8 mouse cellular contexts compared by ENCODE assay signal in the genomic region with DNA sequence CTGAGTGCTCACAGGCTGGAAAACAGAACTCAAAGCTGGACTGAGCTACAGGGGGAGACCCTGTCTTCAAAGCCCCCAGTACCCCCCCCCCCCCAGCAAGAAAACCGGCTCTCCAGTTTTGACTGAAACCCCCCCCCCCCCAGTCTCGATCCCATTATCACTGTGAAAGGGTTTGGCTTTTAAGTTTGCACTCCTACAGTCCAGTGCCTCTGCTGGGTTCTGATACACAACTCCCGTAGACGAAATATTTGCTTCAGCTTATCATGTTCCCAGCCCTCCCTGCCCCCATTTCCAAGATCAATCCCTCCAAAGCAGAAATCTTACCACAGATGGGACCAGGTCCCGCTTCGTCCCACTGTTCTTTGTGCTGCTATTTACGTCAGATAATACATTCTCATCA. TPM values are rescaled to one million over a fixed set of nuclear protein-coding genes. Genes with fewer than 3 reads are reported as not detected.
DNase-seq lines count a peak whose midpoint lies in the region; ATAC-seq and TF ChIP-seq lines count a peak whose summit lies in the region.

No protein-coding gene starts in this region.

- ATAC-seq in heart, postnatal 0 days (ENCODE audit: insufficient read depth, low read depth) = no peak
- no peak for ATAC-seq in embryonic facial prominence, embryonic 14.5 days (ENCODE audit: low read depth)
- ATAC-seq in hindbrain, embryonic 15.5 days (ENCODE audit: low FRiP score, low read depth) = no peak
- peak; percentile 62 for ATAC-seq in midbrain, embryonic 14.5 days (ENCODE audit: low FRiP score, low TSS enrichment)

- H3K27me3 ChIP-seq in heart, postnatal 0 days (ENCODE audit: control insufficient read depth, insufficient read depth, low read length) = 0 out of 2 replicates have a peak, but pooled peaks cover 6% of the 10 kb centered on the region
- no peaks in the 10 kb centered on the region for H3K27me3 ChIP-seq in heart, adult 2 months (ENCODE audit: control insufficient read depth, insufficient read depth, low read length)
- H3K27me3 ChIP-seq in embryonic facial prominence, embryonic 14.5 days (replicated peaks; ENCODE audit: control insufficient read depth, insufficient read depth, low read length) = no peaks in the 10 kb centered on the region
- H3K27me3 ChIP-seq in hindbrain, embryonic 15.5 days = no peaks in the 10 kb centered on the region
- H3K27me3 ChIP-seq in midbrain, embryonic 14.5 days (ENCODE audit: control insufficient read depth, insufficient read depth, low read length) = no peaks in the 10 kb centered on the region

- no peaks in the 10 kb centered on the region for H3K79me2 ChIP-seq in heart, adult 2 months (replicated peaks; ENCODE audit: control insufficient read depth, insufficient read depth, low read length)

- peaks cover 6% of the 10 kb centered on the region; the same call in 1 of the 2 replicates for H3K4me1 ChIP-seq in heart, postnatal 0 days (ENCODE audit: control insufficient read depth, insufficient read depth)
- peaks cover 4% of the 10 kb centered on the region for H3K4me1 ChIP-seq in heart, adult 2 months (ENCODE audit: control insufficient read depth, insufficient read depth, low read length)
- H3K4me1 ChIP-seq in embryonic facial prominence, embryonic 14.5 days (ENCODE audit: control insufficient read depth, insufficient read depth, low read length) = 0 out of 2 replicates have a peak, but pooled peaks cover 9% of the 10 kb centered on the region
- peaks cover 25% of the 10 kb centered on the region for H3K4me1 ChIP-seq in hindbrain, embryonic 15.5 days (replicated peaks)
- H3K4me1 ChIP-seq in midbrain, embryonic 14.5 days (ENCODE audit: control insufficient read depth, insufficient read depth, low read length) = peaks cover 16% of the 10 kb centered on the region

- H3K9ac ChIP-seq in heart, postnatal 0 days (replicated peaks; ENCODE audit: low read depth, low read length) = no peak overlapping the region
- H3K9ac ChIP-seq in heart, adult 2 months (ENCODE audit: low read depth, low read length) = no peak overlapping the region
- no peak overlapping the region for H3K9ac ChIP-seq in embryonic facial prominence, embryonic 14.5 days (ENCODE audit: low read depth, low read length)
- H3K9ac ChIP-seq in hindbrain, embryonic 15.5 days = 0 out of 2 replicates have a peak overlapping the region, but pooled peaks have one; percentile 26
- H3K9ac ChIP-seq in midbrain, embryonic 14.5 days (replicated peaks; ENCODE audit: low read length) = peak overlapping the region; percentile 17; the same call in 1 of the 2 replicates

- H3K4me3 ChIP-seq in heart, postnatal 0 days (ENCODE audit: low read depth, low read length) = 0 out of 2 replicates have a peak overlapping the region, but pooled peaks have one; percentile 34
- no peak overlapping the region for H3K4me3 ChIP-seq in heart, adult 2 months
- peak overlapping the region; percentile 5 for H3K4me3 ChIP-seq in embryonic facial prominence, embryonic 14.5 days (ENCODE audit: low read depth, low read length)
- no peak overlapping the region for H3K4me3 ChIP-seq in hindbrain, embryonic 15.5 days
- H3K4me3 ChIP-seq in midbrain, embryonic 14.5 days (replicated peaks; ENCODE audit: low read depth, low read length) = peak overlapping the region; percentile 25

- intact Hi-C loops in heart, adult 2 months (cut with DNase I) = loop anchor here (1.0 kb wide), 1 partner anchor 148 kb away; no protein-coding TSS in a partner anchor
- intact Hi-C loops in left cerebral cortex, postnatal 36 days (cut with DNase I) = loop anchor here (2.0 to 5.0 kb wide), 3 partner anchors 71 to 158 kb away; a partner anchor contains a TSS

- 32% methylated on average over 7 of the region's 7 CpGs for WGBS in heart, postnatal 0 days
- 37% methylated on average over 7 of the region's 7 CpGs for WGBS in heart, adult 2 months
- WGBS in embryonic facial prominence, embryonic 14.5 days = 48% methylated on average over 6 of the region's 7 CpGs
- 50% methylated on average over 6 of the region's 7 CpGs for WGBS in hindbrain, embryonic 15.5 days
- WGBS in midbrain, embryonic 14.5 days = 18% methylated on average over 7 of the region's 7 CpGs

- H3K4me2 ChIP-seq in heart, postnatal 0 days (ENCODE audit: low read depth, low read length) = peak overlapping the region; percentile 62
- H3K4me2 ChIP-seq in embryonic facial prominence, embryonic 14.5 days (ENCODE audit: low read depth, low read length) = peak overlapping the region; percentile 43
- H3K4me2 ChIP-seq in hindbrain, embryonic 15.5 days = peak overlapping the region; percentile 48
- H3K4me2 ChIP-seq in midbrain, embryonic 14.5 days (ENCODE audit: low read length) = peak overlapping the region; percentile 52

- no peaks in the 10 kb centered on the region for H3K9me3 ChIP-seq in heart, postnatal 0 days (replicated peaks; ENCODE audit: control insufficient read depth, low read length)
- no peaks in the 10 kb centered on the region for H3K9me3 ChIP-seq in embryonic facial prominence, embryonic 14.5 days (ENCODE audit: control insufficient read depth, low read length)
- no peaks in the 10 kb centered on the region for H3K9me3 ChIP-seq in hindbrain, embryonic 15.5 days
- H3K9me3 ChIP-seq in midbrain, embryonic 14.5 days (ENCODE audit: control insufficient read depth, low read length) = no peaks in the 10 kb centered on the region

- H3K27ac ChIP-seq in heart, postnatal 0 days (ENCODE audit: low read depth) = no peak overlapping the region
- H3K27ac ChIP-seq in heart, adult 2 months = no peak overlapping the region
- no peak overlapping the region for H3K27ac ChIP-seq in embryonic facial prominence, embryonic 14.5 days (replicated peaks; ENCODE audit: low read depth, low read length)
- H3K27ac ChIP-seq in hindbrain, embryonic 15.5 days (replicated peaks) = peak overlapping the region; percentile 72; the same call in 1 of the 2 replicates
- H3K27ac ChIP-seq in midbrain, embryonic 14.5 days (replicated peaks; ENCODE audit: low read depth, low read length) = peak overlapping the region; percentile 38; the same call in 1 of the 2 replicates

- H3K36me3 ChIP-seq in heart, postnatal 0 days (replicated peaks; ENCODE audit: control insufficient read depth, insufficient read depth, low read length) = no peaks in the 10 kb centered on the region
- no peaks in the 10 kb centered on the region for H3K36me3 ChIP-seq in heart, adult 2 months (ENCODE audit: control insufficient read depth, insufficient read depth, low read length)
- no peaks in the 10 kb centered on the region for H3K36me3 ChIP-seq in embryonic facial prominence, embryonic 14.5 days (ENCODE audit: control insufficient read depth, insufficient read depth, low read length)
- H3K36me3 ChIP-seq in hindbrain, embryonic 15.5 days = no peaks in the 10 kb centered on the region
- no peaks in the 10 kb centered on the region for H3K36me3 ChIP-seq in midbrain, embryonic 14.5 days (ENCODE audit: control insufficient read depth, insufficient read depth, low read length)

- DNase-seq in heart, postnatal 0 days (ENCODE audit: low spot score) = no peak
- DNase-seq in heart, adult 2 months = no peak
- DNase-seq in embryonic facial prominence, embryonic 14.5 days (ENCODE audit: low spot score) = no peak
- no peak for DNase-seq in midbrain, embryonic 14.5 days
- DNase-seq in left cerebral cortex, postnatal 36 days (ENCODE audit: low spot score in 2 of 2) = no peak
- DNase-seq in testis, postnatal 14 days (ENCODE audit: low spot score) = no peak
- DNase-seq in cerebellum, adult 8-10 months = no peak

- no peak for TF ChIP-seq CTCF in heart, postnatal 0 days (IDR thresholded peaks at IDR 0.05; ENCODE audit: low read depth)
- no peak for TF ChIP-seq CTCF in heart, adult 2 months (IDR thresholded peaks at IDR 0.05)

- no peak for TF ChIP-seq POLR2A in heart, adult 2 months (IDR thresholded peaks at IDR 0.05; ENCODE audit: insufficient read depth, low read depth, low read length)

- TF ChIP-seq EP300 in heart, postnatal 0 days (IDR thresholded peaks at IDR 0.05; ENCODE audit: low read depth) = no peak
- TF ChIP-seq EP300 in heart, adult 2 months (IDR thresholded peaks at IDR 0.05; ENCODE audit: insufficient read depth, low read depth, low read length) = no peak

RNA-seq across cellular contexts. Expression of a gene that starts 50.8 kb away (rescaled TPM):
- total RNA-seq in heart, postnatal 0 days (2014; rRNA removed; ENCODE audit: low replicate concordance) = 11.2 and 20.0 TPM in 2 replicates
- 17.8 and 18.6 TPM in 2 replicates for polyA plus RNA-seq in heart, postnatal 0 days (2015; fragmentation: Nextera tagmentation; extraction: Ambion mirVana)
- total RNA-seq in heart, adult 2 months (2021) = 10 to 100 TPM; 25.3 to 28.3 TPM
- polyA plus RNA-seq in heart, adult 2 months (2012; rRNA removed) = 9.1 and 12.3 TPM in 2 replicates
- 26.9 and 32.2 TPM in 2 replicates for polyA plus RNA-seq in embryonic facial prominence, embryonic 14.5 days (2014; fragmentation: Nextera tagmentation; extraction: Ambion mirVana)
- 55.2 and 57.8 TPM in 2 replicates for polyA plus RNA-seq in hindbrain, embryonic 15.5 days (2015; fragmentation: Nextera tagmentation; extraction: Ambion mirVana)
- polyA plus RNA-seq in midbrain, embryonic 14.5 days (2014; fragmentation: Nextera tagmentation; extraction: Ambion mirVana) = 64.6 and 68.9 TPM in 2 replicates
- total RNA-seq in left cerebral cortex, postnatal 36 days (2021) = 10 to 100 TPM; 46.1 to 48.6 TPM

Comparison
In these comparisons a context has a peak if more than half of its experiments do, and no peak if none do; other contexts are left out.
1. H3K4me3 ChIP-seq: peak in heart, postnatal 0 days (single experiment), embryonic facial prominence, embryonic 14.5 days (single experiment) and midbrain, embryonic 14.5 days (single experiment); none in heart, adult 2 months (single experiment) and hindbrain, embryonic 15.5 days (single experiment).
2. H3K27ac ChIP-seq: peak in hindbrain, embryonic 15.5 days (single experiment) and midbrain, embryonic 14.5 days (single experiment); none in heart, postnatal 0 days (single experiment), heart, adult 2 months (single experiment) and embryonic facial prominence, embryonic 14.5 days (single experiment).
3. H3K9ac ChIP-seq: peak in hindbrain, embryonic 15.5 days (single experiment) and midbrain, embryonic 14.5 days (single experiment); none in heart, postnatal 0 days (single experiment), heart, adult 2 months (single experiment) and embryonic facial prominence, embryonic 14.5 days (single experiment).
4. Peak in every context shown above with its lines, with median percentiles within 50 percentile points of each other: H3K4me2 ChIP-seq.